Mouse (Mus musculus): ENCODE results near the gene Lima1.
"Not testable (repeated sequence)": the region's sequence is repeated elsewhere in the genome, so short reads cannot be mapped to it uniquely, and the experiment has no call there.

Gene Lima1

DNA sequence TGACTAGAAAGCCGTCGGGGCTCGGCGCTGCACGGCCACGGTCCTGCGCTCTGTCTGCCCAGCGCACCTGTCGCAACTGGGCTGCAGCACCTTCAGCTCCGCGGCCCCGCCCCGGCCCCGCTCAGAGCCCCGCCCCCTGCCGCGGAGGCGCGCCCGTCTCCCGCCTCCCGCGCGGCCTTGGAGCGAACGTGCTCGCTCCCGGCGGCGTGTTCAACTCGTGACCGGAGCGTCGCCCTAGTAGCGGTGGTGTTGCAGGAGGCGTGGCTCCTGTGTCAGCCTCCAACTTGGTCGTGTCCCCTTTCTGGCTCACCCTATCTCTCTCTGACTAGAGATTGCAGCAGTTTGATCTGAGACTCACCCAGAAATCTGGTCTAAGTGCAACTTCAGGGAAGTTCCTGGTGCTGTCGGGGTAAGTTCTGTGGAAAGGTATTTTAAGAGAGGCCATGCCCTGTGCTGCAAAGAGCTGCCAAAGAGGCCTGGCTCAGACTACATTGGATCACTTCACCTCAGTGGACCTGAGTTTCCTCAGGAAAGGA lies at the start of gene Lima1:
Gene Lima1, minus strand, starts transcription at position 123 of the 536 bp plus-strand sequence.
- DNase-seq, result peak; percentile 82

DNA sequence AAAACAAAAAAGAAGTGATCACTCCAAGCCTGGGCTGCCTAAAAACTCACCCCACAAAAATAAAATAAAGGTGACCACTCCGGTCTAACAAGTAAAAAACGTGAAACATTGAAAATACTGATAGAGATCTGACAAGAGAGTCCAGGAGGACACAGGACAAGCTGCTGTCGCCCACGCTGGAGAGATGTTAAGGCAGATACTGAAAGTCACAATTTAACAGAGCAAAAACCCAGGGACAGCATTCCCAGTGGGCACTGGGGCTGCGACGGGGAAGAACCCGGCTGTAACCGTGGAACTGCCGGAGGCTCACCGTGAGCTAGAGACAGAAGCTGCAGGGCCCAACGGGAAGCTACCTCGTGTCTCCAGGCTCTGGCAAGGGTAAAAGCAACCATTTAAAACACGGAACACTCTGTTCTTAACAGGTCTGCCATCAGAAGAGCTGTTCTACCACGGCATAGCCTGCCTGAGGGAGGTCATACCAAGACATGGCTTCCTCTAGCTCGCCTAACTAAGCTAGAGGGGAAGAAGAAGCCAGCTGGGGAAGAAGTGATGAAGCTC lies 44.4 kb upstream of the Lima1 start:
- no peak for DNase-seq

DNA sequence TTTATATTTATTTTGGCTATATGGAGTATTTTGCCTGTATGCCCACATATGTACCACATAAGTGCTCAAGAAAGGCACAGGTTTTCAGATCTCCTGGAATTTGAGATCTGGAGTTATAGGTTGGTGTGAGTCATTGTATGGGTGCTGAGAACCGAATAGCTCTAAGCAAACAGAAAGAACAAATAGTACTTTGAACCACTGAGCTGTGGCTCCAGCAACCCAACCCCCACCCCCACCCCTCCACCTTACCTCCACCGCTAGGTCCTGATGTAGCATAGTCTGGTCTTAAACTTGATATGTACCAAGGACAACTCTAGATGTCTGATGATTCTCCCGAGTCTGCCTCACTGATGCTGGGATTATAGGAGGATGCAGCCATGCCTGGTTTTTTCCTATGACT lies 42.0 kb upstream of the Lima1 start:
- no peak for DNase-seq

DNA sequence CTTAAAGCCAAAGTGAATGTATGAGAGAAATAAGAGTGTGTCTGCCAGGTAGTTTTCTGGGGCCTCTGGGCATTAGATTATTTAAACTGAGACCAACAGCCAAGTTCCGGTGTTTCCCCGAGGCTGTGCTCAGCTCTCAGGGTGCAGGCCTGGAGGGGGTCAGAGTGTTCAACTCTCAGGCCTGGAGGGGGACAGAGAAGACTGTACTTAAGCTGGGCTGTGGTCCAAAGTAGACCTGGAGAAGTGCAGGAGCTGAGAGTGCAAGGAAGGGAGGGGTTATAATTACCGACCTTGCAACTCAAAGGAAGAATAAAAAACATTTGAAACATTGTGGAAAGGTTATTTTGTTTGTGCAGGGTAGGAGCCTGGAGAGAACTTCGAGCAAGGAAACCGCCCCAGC lies 39.4 kb upstream of the Lima1 start:
- DNase-seq, result no peak

DNA sequence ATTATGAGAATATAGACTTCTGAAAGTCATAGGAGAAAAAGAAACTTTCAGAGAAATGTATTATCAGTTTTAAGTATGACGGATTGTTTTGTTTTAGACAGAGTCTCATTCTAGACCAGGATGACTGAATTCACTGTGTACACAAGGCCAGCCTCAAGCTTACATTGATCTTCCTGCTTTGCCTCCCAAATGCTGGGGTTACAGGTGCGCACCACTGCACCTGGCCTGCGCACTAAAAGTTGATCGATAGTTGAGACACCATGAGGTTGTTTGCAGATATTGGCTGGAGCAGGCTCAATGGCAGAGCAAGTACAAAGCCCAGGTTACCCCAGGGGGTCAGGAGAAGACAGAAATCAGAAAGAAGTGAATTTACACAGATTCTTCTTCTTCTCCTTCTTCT lies 36.5 kb upstream of the Lima1 start:
- DNase-seq, result no peak

DNA sequence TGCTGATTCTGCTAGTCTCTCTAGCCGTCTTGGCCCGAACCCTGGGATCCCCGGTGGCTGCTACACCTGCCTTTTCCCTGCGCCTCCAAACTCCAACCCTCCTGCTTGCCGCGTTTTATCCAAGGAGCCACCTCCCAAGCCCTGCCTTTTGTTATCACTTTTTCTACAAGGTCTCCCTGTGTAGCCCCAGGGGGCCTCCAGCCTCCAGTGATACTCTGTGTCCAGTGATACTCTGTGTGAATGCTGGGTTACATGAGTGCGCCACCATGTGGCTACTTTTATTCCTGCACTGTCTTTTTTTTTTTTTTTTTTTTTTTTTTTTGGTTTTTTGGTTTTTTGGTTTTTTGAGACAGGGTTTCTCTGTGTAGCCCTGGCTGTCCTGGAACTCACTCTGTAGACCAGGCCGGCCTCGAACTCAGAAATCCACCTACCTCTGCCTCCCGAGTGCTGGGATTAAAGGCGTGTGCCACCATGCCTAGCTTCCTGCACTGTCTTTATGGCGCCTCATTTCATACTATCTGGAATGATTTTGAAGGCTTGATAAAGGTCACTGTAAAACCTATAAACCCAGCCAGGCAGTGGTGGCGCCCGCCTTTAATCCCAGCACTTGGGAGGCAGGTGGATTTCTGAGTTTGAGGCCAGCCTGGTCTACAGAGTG lies 34.2 kb upstream of the Lima1 start:
- not testable (repeated sequence) for DNase-seq

DNA sequence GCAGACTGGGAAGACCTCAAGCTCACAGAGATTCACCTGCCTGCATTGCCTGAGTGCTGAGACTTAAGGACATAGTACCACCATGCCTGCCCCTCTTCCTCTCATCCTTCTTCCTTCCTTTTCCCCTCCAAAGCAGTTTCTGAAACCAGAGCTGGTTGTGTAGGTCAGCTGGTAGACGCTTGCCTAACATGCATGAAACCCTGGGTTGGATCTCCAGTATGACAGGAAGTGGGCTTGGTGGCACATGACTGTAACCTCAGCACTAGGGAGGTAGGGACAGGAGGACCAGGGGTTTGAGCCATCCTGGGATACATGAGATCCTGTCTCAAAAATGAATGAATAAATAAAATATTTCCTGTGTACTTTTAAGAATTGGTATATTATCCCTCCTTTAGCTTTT lies 32.3 kb upstream of the Lima1 start:
- DNase-seq, result no peak

DNA sequence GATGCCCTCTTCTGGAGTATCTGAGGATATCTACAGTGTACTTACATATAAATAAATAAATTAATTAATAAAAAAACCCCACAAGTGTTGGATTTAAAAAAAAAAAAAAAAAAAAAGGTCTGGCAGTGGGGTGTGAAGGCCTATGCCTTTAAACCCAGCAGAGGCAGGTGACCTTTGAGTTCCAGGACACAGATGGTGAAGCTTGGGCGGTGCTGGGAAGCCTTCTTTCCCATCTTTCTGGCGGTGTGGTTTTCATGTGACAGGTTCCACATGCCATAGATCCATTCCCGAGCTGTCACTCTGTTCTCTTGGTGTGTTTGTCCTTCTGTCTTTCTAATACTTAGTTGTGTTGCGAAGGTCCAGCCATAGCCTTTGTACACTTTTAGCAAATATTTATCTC lies 31.8 kb upstream of the Lima1 start:
- no peak for DNase-seq

DNA sequence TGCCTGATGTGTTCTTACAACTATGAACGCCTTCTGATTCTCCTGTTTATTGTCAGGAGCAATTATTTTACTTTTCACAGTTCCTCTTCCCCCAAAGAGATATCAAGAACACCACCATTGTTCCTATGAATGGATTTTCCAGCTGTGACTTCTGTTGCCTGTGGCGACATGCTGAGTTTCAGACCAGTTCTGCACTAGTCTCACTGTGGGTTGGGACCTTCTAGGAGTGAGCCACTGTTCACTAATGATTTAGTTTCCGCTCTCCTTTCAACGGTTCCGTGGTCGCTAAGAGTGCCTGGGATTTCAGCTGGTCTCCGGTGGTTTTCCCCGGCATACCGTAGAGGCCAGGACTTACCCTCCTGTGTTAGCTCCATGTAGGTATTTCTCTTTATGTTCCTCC lies 29.6 kb upstream of the Lima1 start:
- no peak for DNase-seq

DNA sequence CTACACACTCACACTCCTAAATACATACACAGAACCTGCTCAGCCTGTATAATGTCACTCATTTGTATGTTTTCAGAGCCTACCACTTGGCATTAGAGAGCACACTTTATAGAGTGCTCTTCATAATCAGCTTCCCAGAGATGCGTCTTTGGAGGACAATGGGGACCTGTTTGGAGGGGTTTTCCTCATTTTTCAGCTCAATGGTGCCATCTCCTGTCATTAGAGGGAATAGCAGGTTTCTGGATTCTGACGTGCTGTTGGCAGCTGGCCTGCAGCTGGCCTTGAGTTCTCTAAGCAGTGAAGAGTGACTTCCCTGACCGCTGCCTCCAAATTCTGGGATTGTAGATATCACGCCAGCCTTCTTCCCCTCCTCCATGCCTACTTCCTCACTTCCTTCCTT lies 29.1 kb upstream of the Lima1 start:
- peak; percentile 47 for DNase-seq

DNA sequence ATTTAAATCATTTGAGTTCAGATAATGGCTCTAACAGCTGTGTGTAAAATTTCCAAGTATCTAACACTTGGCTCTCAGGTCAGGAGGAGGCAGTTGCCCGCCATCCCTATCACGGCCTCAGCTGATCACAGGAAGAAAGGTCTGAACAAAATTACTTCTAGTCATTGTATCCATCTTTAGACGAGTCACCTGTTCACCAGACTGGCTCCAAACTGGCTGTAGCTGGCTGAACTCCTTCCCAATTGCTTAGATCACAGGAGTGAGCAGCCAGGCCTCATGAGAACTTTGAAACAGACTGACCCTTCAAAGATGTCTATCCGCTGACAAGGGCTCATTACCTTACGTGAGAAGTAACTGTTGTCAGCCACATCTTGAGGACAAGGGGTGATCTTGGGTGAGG lies 28.0 kb upstream of the Lima1 start:
- no peak for DNase-seq

DNA sequence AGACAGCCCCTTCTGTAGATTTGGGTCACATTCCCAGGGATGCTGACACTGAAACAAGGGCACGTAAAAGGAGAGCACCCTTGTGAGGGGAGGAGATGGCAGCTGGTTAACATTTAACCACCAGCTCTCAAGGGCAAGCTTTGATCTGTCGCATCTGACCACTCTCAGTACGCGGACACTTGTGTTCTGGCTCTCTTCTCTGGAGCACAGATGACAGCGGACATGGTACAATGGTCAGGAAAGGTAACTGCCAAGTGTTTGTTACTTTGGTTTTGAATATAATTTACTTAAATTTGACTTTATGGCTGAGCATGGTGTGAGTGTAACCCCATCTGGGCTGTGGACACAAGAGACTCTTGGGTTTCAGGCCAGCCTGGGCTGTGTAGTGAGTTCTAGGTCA lies 27.5 kb upstream of the Lima1 start:
- DNase-seq, result no peak

DNA sequence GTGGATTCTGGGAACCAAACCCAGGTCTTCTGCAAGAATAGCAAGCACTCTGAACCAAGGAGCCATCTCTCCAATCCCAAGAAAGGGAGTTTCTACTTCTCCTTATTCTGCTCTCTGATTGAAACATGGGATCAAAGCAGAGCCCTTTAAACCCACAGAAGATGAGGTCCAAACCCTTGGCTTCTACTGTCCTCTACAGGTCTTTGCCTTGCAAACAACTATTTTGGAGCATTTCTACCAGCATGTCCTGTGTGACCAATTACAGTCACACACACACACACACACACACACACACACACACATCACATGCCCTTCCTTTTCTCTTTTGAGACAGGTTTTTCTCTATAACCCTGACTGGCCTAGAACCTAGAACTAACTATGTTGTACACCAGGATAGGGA lies 21.4 kb upstream of the Lima1 start:
- DNase-seq, result no peak

DNA sequence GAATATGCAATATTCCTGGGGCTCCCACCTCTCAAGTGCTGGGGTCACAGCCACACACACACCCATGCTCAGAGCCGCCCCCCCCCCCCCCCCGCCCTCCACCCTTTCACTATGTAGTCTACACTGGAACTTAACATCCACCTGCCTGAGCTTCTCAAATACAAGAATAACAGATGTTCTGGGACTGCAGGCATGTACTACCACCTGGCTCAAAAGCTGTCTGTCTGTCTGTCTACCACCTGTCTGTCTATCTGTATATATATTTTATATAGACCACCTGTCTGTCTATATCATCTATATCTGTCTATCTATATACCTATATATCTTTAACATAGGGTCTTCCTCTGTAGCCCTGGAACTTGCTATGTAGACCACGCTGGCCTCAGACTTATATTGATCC lies 16.1 kb upstream of the Lima1 start:
- DNase-seq, result no peak

DNA sequence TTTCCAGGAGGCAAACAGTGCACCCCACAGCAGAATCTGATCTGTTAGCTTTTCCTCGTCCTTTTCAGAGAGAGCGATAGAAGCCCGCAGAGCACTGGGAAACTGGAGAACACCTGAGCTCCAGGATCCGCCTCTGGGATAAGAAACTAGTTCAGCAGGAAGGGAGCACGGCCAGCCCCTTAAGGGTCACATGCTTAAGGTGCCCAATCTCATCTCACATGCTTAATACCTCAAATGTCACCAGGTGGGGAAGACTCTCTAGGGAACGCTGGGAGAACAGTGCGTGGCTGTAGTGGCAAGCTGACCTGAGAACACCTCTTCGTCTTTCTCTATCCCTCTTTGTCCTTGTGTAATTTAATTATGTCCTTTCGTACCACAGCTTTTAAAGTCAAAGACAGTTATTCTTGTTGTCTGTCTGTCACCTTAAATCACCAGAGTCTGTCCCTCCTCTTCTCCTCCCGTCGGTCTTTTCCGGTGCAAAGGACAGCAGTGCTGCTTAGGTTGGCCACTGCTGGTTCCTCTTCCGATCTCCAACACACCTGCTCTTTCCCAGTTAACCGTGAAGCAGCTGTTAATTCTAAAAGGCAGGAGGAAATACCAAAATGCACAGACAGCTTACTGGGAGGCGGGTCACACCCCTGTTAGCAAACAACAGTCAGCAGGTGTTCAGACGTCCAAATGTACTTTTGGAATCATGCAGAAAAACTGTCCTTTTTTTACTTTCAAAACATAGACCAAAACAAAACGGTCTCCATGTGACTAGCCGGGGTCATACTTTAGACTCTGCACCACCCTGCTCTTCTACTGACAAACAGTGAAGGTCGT lies 15.4 kb upstream of the Lima1 start:
- DNase-seq, result no peak

DNA sequence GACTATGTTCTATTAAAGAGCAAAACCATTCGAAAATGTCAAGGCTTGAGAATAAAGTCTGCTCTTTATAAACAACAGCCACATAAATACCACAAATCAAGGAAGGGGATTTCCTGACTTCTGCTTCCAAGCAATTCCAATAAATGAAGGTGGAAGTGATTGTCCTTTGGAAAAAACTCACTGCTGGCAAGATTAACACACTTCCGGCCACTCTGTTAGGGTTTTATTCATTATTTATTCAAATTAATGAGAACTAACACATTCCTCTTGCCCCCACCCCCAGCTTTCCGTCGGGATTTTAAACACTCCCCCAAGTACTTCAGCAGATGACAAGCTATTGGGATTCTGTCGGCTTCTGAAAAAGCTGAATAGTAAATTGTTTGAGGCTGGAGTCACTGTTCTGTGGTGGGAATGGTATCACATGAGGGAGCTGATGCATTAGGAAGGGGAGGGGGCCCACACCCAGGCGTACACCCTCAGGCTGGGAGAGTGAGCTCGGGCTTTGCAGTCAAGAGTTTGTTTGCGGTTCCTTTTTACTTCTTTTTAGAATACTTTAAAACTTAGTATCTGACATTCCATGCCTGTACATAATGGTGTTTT lies 14.1 kb upstream of the Lima1 start:
- DNase-seq, result no peak

DNA sequence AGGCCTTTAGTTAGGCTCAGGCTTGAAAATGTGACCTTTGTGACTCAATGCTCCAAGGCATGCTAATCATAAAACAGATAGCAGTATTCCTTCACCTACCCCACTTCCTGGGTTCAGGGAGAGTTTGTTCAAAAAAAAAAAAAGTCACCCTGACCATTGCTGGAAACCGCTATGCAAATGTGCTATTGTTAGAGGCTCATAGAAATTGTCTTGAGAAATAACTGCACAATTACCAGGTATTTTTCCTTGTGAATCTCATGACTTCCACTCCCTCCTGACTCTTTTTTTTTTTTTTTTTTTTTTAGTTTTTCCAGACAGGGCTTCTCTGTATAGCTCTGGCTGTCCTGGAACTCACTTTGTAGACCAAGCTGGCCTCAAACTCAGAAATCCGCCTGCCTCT lies 11.9 kb upstream of the Lima1 start:
- not testable (repeated sequence) for DNase-seq

DNA sequence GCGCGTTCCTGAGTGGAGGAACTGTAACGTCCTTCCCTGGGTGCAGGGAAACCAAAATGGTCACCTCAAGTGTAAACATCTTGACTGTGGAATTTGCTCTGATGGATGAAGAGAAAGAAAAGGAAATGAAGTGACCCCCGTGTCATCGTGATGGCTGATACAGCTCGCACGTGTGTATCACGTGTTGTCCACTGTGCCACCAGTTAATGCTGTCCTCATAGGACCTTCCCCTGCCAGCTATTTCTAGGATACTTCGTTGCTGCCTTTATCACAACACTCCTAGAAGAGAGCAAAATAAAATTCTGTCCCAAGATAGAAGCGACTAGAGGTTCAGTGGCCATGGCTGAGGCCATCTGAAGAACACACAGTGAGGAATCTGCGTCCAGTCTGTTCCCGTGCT lies 8.8 kb upstream of the Lima1 start:
- no peak for DNase-seq

DNA sequence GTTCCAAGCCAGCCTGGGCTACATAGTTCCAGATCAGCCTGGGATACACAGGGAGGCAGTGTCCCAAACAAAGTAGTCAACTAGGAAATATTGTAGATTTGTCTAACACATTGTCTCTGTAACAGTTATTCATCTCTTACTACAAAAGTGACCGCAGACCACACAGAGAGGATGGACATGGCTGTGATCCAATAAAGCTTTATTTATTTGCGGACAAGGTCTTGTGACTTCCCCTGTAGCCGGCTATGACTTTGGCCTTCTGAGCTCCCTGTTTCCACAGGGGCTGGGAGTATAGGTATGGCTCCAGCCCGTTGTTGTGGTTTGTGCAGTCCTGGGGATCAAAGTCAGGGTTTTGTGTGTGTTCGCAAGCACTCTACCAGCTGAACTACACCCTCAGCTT lies 3.3 kb upstream of the Lima1 start:
- DNase-seq, result no peak

DNA sequence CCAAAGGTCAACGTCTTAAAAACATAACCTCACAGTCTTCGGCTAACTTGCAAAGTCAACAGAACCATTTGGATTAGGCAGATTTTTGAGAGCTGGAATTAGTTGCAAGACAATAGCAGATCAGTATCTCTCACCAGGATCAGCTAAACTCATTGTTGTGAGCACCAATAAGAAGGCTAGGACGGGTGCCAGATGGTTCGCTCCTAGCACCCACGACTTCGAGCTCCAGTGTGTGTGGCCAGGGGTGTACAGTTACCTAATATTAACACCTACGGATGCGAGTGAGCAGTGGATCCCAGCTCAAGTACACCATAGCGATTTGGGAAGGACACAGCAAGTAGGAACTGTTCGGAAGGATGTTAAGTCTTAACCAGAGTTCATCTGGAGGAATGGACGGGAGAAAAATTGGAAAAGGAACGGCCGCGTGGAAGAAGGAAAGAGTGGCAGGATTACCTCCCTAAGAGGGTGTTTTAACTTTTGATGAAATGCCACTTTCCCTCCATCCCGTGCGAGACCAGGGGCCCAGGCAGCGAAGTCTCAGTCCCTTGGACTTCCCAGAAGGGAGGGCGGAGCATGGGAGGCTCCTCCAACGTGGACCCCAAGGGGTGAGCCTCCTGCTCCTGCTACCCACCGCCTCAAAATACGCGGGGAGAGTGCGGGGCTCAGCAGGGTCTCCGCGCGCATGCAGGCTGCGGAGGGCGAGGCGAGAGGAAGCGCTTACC lies 483 bp downstream of the Lima1 start:
- peak; percentile 25 for DNase-seq

DNA sequence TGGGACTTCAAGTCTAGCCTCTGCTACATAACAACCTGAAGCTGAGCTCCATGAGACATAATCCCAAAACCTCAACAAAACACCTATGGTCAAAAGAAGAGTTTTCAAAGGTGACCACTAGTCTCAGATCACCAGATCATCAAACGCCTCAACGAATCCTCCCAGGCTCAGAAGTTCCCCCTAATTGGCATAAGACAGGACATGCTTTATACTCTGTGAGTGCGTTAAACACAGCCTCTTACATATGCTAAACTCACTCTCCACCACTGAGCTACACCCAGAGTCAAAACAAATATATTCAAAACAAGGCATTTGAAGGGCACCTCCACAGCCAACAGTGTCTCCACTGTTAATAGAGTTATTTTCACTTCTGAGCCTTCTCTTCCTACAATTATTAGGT lies 2.7 kb downstream of the Lima1 start:
- DNase-seq, result no peak

DNA sequence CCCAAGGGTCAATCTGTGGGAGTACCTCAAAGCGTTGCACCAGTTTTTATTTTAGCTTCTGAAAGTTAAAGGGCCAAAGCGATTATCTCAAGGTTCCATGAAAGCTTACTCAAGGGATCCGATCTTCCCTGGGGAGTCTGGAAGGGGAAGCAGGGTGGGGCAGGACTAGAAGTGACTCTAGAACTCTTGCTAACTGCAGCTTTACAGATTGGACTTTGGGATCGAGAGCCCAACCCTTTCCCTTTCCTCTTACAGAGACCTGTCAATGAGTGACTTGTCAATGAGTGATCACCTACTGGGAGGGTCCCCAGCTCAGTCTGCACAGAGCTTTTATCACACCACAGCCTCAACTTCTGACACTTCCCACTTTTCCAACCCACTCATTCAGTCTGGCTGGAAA lies 7.6 kb downstream of the Lima1 start:
- DNase-seq, result no peak
